Mouse (Mus musculus): ENCODE measurements at regions not wholly inside any gene's neighbourhood (a gene's known extent, or its start where the extent isn't known, plus 50 kb on each side); places are given as distances from the start of the nearest gene placed in this dataset.

DNA sequence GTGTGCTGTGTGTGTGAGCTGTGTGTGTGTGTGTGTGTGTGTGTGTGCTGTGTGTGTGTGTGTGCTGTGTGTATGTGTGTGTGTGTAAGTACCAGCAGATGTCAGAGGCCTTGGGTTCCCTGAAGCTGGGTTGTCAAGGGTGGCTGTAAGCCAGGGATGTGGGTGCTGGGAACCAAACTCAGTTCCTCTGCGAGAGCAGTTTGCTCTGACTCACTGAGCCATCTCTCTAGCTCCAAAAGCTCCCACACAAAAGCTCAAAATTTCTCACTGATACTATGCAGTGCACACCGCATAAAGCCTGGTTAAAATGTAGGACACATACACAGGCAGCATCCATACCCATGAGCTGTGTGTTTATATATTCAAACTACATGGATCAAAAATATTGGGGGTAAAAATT is 172.9 kb upstream of the Clec14a start:
- TF ChIP-seq USF1 (IDR thresholded peaks at IDR 0.05; ENCODE audit: low read depth, low read length) (no peak), ZNF384 (IDR thresholded peaks at IDR 0.05; ENCODE audit: low read depth, low read length) (no peak), MAZ (IDR thresholded peaks at IDR 0.05; ENCODE audit: low read depth, low read length) (no peak), NRF1 (IDR thresholded peaks at IDR 0.05; ENCODE audit: low read depth, low read length) (no peak), MEF2A (IDR thresholded peaks at IDR 0.05; ENCODE audit: borderline replicate concordance, low read depth, low read length) (no peak), POLR2A (IDR thresholded peaks at IDR 0.05; ENCODE audit: low read depth, low read length) (no peak), ZMIZ1 (IDR thresholded peaks at IDR 0.05; ENCODE audit: low read depth, low read length) (no peak), JUND (conservative IDR thresholded peaks at IDR 0.05; ENCODE audit: low read depth, low read length) (no peak), CTCF (conservative IDR thresholded peaks at IDR 0.05 in 1 of 2, IDR thresholded peaks at IDR 0.05 in 1 of 2; ENCODE audit: low read depth in 2 of 2, low read length in 2 of 2) (no peak), EP300 (IDR thresholded peaks at IDR 0.05; ENCODE audit: low read length) (no peak), MAX (IDR thresholded peaks at IDR 0.05; ENCODE audit: low read length) (no peak), TBP (conservative IDR thresholded peaks at IDR 0.05; ENCODE audit: low read depth, low read length) (no peak), MAFK (IDR thresholded peaks at IDR 0.05; ENCODE audit: insufficient replicate concordance, low read length) (no peak)
